Mouse (Mus musculus) G1E (cell line): ENCODE results near the gene Sox5.

ENCODE experiments used
- CTCF ChIP-seq: IDR thresholded peaks from 2 replicates; pipeline ENCODE4 v1.5.1; 2012; ENCODE audit warnings: low read depth, low read length, inconsistent platforms, mixed read lengths
- GATA1 ChIP-seq: IDR thresholded peaks from 2 replicates; pipeline ENCODE4 v1.6.1; 2012; ENCODE audit warnings: borderline replicate concordance, low read length, inconsistent platforms, mixed read lengths
- POLR2AphosphoS5 ChIP-seq: IDR thresholded peaks from 2 replicates; pipeline ENCODE4 v1.6.1; 2012; ENCODE audit warnings: low read depth, low read length, inconsistent platforms; ENCODE audit not compliant: insufficient replicate concordance
- TAL1 ChIP-seq: conservative IDR thresholded peaks from 2 replicates; pipeline ENCODE4 v1.6.1; 2012; ENCODE audit warnings: low read depth, low read length, inconsistent platforms, mixed read lengths

GRCm38 (mm10) chr6:144783295-144783694 lies 1.5 kb upstream of the Sox5 start:
- TF ChIP-seq CTCF, result no peak
- no peak for TF ChIP-seq POLR2AphosphoS5
- no peak for TF ChIP-seq TAL1
- no peak for TF ChIP-seq GATA1
